In the genomic region with DNA sequence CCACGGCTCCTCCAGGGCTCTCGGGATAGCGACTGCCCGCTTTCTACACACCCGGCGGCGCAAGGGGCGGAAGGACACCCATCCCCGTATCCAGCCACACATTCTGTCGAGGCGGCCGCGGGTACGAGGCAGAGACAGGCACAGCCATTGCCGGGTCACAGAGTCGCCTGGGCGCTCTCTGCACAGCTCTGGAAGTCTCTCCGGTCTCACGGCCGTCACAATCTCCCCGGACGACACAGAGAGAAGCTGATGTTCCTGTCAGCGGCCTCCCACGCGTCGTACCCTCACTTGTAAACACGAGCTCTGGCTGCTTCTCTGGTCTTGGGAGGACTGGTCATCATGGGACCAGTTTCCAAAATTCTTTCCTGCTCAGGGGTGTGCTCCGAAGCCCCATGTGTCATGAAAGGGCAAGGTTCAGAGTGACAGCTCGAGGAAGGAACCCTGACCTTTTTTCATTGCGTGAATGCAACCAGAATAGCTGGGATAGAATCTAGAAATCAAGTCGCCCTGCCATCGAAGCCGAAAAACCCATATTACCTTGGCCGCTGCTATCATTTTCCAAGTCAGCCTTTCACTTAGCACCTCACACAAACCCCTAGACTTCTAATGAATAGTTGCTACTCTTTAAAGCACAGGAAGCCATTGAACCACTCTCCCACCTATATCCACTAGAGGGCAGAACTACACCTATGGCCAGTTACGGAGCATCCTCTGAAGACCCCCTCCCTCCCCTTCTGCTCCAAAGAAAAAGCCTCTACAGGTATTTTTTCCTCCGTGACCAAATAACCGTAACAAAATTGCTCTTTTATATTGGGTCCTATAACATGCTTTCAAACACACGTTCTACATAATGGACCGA, we compare ENCODE assay signal across 8 mouse cellular contexts. TPM values are rescaled to one million over a fixed set of nuclear protein-coding genes. Genes with fewer than 3 reads are reported as not detected.
DNase-seq lines count a peak whose midpoint lies in the region; ATAC-seq and TF ChIP-seq lines count a peak whose summit lies in the region.

No protein-coding gene starts in this region.

- TF ChIP-seq CTCF in testis, adult 2 months (IDR thresholded peaks at IDR 0.05; ENCODE audit: control insufficient read depth, insufficient read depth, insufficient replicate concordance, low read depth, low read length) = no peak

- peak overlapping the region; percentile 87 for H3K27ac ChIP-seq in testis, adult 2 months (ENCODE audit: control insufficient read depth, insufficient read depth, low read depth, low read length)

- no peaks in the 10 kb centered on the region for H3K27me3 ChIP-seq in testis, adult 2 months (ENCODE audit: control insufficient read depth, insufficient read depth, low read length)

- H3K4me3 ChIP-seq in testis, adult 2 months (ENCODE audit: control insufficient read depth, low read depth, low read length) = peak overlapping the region; percentile 92

- peak; percentile 42 for ATAC-seq in frontal cortex, adult (ENCODE audit: low TSS enrichment)
- peak; percentile 61 for ATAC-seq in inflammation-experienced regulatory T-cells, adult 6 months

- DNase-seq in testis, postnatal 10 days (ENCODE audit: low spot score) = no peak
- DNase-seq in cerebellum, adult 9-11 months = peak; percentile 79
- peak; percentile 76 to 87 for DNase-seq in left cerebral cortex, postnatal 25 days (ENCODE audit: low spot score in 2 of 2)
- DNase-seq in mesoderm, embryonic 11.5 days (ENCODE audit: low read depth, low spot score) = peak; percentile 81
- DNase-seq in skeletal muscle tissue, adult 2 months (ENCODE audit: low read depth, low spot score) = peak; percentile 24

- no peaks in the 10 kb centered on the region; the same call in 1 of the 2 replicates for H3K4me1 ChIP-seq in testis, adult 2 months (ENCODE audit: control insufficient read depth, insufficient read depth, low read length)

- H3K36me3 ChIP-seq in testis, adult 2 months (ENCODE audit: control insufficient read depth, insufficient read depth, low read length) = no peaks in the 10 kb centered on the region

- intact Hi-C loops in left cerebral cortex, postnatal 25 days (cut with DNase I) = loop anchor here (1.0 to 10.0 kb wide), 7 partner anchors 19 to 619 kb away; no protein-coding TSS in a partner anchor

- 0 out of 2 replicates have a peak, but pooled peaks have one; percentile 5 for TF ChIP-seq POLR2A in testis, adult 2 months (IDR thresholded peaks at IDR 0.05; ENCODE audit: control insufficient read depth, low read depth, low read length)

RNA-seq across cellular contexts. Expression of gene Atp2c1, which starts 31.6 kb away (rescaled TPM):
- polyA plus RNA-seq in testis, adult 2 months (2012; rRNA removed) = 36.7 and 42.2 TPM in 2 replicates
- 10 to 100 TPM; 13.2 to 22.7 (median 18.4) TPM for polyA plus RNA-seq in inflammation-experienced regulatory T-cells, adult 6 months (2017; shearing (Covaris generic))
- 100 to 1,000 TPM; 210 to 223 TPM for total RNA-seq in left cerebral cortex, postnatal 25 days (2021)
